Mouse (Mus musculus) retina, postnatal 7 days (tissue): Measurements from ENCODE around the gene Lrrc36.

Experiments used
- DNase-seq: peaks from one replicate; pipeline ENCODE4 v3.0.0-alpha.2; 2012; ENCODE audit warnings: low read depth, low spot score

The Lrrc36 gene

GRCm38 (mm10) chr8:105413391-105413790 lies at the start of gene Lrrc36, which contains the start of gene Kctd19:
TSS of gene Lrrc36 (plus strand) at chr8:105413571.
TSS of gene Kctd19 (minus strand) at chr8:105413502.
- no peak for DNase-seq

DNA sequence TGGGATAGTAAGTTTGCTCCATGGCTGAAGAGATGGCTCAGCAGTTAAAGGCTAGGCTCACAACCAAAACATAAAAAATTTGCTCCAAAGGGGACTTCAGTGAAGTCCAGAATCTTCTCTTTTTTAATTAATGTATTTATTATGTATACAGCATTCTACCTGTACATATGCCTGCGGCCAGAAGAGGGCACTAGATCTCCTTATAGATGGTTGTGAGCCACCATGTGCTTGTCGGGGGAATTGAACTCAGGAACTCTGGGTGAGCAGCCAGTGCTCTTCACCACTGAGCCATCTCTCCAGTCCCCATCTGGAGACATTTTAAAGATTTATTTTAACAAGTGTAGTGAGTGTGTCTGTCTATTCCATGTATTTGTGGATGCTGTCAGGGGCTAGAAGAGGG lies 46.3 kb upstream of the Lrrc36 start:
- DNase-seq, result no peak

DNA sequence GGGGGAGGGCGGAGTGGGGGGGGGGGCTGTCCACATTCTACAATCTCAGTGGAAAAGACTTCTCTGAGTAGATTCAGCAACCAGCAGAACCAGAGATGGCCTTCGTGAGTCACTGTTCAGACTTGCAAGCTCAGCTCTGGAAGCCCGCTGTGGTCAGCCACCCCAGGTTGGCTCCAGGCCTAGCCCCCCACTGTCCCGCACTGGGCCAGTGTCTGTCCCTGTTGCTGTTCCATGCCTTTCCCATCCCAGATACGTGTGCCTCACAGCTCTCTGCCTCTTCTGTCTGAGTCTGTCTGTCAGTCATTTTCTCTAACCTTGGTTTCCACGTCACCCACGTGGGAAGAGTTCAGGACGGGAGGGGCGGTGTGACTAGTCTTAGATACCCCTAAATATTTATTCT lies 40.9 kb upstream of the Lrrc36 start:
- no peak for DNase-seq

DNA sequence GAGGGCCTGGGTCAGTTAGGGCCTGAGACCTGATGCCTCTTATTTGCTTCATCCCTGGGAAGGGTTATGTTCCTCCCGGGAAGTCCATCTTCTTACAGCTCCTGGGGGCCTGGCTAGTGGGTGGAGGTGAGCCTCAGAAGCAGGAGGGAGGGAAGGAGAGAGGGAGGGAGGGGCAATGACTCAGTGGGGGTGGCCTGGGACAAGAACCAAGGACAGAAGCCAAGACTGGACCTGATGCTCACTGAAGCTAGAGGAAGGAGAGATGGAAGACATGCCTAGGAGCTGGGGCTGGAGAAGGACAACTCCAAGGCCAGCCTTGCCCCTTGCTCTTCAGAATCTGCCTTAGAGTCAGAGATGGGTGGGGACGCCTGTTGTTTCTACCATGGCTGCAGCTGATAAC lies 40.3 kb upstream of the Lrrc36 start, which contains the start of gene Plekhg4:
TSS of gene Plekhg4 (plus strand) at position 243 of the 400 bp plus-strand sequence.
- DNase-seq, result no peak

DNA sequence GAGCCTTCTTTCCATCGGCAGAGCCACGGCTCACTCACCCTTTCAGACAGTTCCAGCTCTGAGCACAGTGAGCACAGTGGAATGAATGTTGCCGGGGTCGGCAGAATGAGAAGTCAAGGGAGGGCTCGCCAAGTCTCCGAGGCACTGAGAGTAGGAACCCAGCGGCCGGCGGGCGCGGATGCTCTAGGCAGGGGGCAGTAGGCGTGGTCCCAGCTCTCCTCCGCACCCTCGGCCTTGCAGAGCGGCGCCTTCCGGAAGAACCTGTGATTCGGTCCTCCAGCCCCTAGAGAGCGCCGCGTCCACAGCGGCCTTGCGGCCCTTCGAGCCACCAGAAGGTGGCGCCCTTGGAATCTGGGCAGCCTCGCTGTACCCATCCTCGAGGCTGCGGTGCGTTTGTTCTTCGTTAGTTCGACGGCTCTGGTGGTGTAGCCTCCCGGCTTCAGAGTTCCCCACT lies 38.8 kb upstream of the Lrrc36 start:
- no peak for DNase-seq

- DNase-seq, result no peak
These were observed 34.7 kb upstream of the Lrrc36 start for GRCm38 (mm10) chr8:105378673-105379072.

DNA sequence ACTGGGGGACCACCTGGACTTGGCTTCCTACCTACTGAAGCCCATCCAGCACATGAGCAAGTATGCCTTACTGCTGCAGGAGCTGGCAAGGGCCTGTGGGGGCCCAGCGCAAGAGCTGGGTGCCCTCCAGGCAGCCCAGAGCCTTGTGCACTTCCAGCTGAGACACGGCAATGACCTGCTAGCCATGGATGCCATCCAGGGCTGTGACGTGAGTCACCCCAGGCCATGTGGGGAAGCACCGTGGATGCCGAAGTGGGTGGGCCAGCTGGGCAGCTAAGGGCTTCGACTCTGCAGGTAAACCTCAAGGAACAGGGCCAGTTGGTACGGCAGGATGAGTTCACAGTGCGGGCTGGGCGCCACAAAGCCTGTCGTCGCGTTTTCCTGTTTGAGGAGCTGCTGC lies 33.1 kb upstream of the Lrrc36 start:
- no peak for DNase-seq

DNA sequence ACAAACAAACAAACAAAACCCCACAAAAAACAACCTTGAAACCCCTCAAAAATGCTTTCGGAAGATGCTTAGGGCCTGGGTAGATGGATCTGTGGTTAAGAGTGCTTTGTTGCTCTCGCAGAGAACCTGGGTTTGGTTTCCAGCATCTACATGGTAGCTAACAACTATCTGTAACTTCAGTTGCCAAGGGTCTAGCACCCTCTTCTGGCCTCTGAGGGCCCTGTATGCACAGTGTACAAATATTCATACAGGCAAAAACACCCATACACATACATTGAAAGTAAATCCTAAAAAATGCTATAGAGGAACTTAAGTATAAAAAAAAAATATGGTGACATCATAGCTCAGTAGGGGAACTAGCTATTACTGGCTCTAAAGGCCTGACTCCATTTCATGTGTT lies 29.3 kb upstream of the Lrrc36 start:
- DNase-seq, result no peak

DNA sequence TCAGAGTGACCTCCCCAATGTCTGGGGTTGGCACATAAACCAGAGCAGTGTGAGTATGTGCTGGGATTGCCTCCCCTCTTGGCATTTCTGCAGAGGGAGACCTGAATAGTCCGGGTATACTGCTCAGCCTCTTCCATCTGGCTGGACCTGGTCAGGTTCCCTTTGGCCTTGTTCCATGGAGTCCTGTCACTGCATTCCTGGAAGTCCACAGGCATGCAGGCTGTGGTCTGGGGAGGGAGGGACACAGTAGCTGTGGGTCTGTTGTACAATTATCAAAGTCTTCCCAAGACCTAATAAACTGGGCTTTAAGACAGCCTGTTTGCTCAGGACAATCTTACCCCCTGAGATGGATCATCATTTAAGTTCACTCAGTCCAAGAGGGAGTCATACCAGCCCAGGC lies 26.2 kb upstream of the Lrrc36 start:
- no peak for DNase-seq

DNA sequence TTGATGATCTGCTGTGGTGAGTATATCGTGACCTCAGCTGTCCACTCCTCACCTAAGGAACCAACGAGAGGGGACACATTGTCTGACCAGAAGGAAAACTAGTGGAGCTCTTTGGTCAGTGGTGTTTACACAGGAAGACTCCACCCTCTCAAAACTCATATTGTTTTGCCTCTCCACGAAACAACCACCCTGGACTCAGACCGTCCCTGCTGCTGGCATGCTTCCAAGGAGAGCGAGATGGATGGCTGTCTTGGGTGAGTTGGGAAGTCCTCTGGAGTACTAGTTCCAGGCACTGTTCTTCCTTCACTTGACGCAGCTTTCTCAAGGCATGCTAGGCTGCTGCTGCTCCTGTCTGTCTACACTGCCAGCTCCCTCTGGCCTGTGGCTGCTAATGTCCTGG lies 24.3 kb upstream of the Lrrc36 start:
- DNase-seq, result no peak

DNA sequence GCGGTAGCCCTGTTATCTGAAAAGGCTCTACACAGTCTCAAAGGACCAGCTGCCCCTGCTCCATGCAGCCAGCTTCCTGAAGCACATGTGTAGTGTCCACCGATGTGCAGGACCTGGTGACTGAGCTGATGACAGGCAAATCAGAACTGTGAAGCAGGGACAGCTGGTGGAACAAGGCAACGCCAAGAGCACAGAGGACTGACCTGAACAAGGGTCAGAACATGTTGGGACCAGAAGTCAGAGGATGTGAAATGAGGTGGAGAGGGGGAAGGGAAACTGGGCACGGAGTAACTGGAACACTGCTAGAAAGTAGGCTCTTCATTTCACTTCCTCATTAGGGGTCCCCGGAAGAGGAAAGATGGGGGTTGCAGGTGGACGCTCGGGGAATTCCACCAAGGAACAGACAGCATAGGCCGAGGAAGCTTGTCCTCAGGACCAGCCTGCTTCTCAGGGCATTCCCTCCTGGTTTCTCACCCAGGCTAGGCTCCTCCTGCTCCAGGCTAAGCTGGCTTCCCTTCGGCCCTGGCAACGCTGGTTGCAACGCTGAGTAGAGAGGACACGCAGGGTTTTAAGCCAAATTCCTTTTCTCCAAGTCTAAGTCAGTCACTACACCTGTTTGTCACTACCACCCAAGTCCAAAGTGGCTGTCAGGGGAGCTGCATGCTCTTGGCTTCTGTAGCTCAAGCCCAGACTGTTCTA lies 20.1 kb upstream of the Lrrc36 start:
- no peak for DNase-seq

DNA sequence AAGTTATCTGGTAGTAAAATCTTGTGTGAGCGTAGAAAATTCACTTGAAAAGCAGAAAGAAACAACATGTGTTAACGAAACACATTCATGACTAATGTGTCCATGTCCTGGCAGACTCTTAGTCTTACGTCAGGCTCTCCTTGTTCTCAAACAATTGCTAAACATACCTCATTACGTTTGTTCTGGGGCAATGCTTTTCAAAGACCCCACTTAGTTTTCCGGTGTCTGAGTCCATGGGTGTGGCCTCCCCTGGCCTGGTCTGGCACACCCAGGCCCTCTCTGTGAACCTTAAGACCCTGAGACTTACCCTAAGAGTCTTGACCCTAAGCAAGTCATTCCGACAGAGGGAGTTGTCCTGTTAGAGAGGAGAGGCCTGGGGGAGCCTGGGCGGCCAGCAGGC lies 19.5 kb upstream of the Lrrc36 start:
- DNase-seq, result no peak

DNA sequence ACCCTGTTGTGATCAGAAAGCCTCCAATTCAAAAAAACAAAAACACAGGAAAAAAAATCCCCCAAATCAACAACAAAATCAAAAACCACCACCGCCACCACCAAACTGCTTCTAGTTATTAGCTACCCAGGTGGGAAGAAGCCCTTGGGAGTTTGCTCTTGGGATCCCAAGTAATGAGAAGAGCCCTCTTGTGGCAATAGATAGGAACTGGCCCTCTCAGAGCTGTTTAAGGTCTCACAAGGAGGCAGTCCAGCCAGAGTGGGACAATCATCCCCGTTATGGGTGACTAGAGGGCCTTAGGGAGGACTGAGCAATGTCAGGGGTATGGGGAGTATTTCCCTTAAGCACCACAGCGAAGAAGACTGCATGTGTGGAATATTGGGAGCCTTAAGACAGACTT lies 15.6 kb upstream of the Lrrc36 start:
- DNase-seq, result peak; percentile 40

- no peak for DNase-seq
These were observed 13.4 kb upstream of the Lrrc36 start for GRCm38 (mm10) chr8:105400016-105400415.

DNA sequence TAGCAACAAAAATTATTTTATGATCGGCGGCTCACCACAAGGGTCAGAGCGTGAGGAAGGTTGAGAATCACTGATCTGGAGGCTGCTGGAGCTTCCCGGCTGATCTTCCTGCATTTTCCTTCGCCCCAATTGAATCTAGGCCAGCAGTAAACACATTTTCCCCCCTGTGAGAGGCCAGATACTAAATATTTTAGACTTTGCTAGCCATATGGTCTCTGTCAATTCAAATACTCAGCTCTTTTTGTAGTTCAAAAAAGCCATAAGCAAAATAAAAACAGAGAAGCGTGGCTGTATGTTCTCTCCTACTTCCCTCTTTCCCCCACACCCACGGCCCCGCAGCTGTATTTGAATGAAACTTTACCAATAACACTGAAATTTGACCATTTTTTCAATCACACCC lies 9.9 kb upstream of the Lrrc36 start:
- DNase-seq, result no peak

GRCm38 (mm10) chr8:105404496-105404895 lies 8.9 kb upstream of the Lrrc36 start:
- DNase-seq, result no peak

- DNase-seq, result no peak
These were observed 7.0 kb upstream of the Lrrc36 start for GRCm38 (mm10) chr8:105406416-105406815.

DNA sequence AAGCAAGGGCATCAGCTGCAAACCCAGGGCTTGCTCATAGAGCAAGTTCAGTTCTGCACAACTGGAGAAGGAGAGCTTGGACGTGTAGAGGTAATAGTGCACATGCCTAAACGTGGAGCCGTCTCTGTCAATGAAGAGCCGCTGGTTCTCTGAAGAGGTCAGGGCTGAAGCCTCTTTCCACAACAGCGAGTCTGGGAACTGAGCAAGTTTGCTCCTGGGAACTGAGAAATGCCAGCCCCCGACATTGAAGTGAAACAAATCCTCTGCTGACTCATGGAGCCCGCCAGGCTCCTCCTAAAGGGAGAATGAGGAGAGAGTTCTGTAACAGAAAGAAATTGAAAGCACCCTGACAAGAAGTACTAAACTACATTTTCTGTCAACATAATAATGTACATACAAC lies 5.0 kb upstream of the Lrrc36 start:
- no peak for DNase-seq

DNA sequence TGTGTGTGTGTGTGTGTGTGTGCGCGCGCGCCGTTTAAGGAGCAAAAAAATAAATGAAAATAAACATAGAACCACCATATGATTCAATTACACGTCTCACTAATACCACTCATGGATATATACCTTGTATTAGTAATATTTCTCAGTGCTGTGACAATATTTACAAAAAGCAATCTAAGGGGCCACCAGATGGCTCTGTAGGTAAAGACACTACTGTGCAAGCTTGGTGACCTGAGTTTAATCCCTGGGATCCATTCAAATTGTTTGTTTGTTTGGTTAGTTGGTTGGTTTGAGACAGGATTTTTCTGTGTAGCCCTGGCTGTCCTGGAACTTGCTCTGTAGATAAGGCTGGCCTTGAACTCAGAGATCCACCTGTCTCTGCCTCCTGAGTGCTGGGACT lies 3.4 kb upstream of the Lrrc36 start:
- DNase-seq, result no peak

DNA sequence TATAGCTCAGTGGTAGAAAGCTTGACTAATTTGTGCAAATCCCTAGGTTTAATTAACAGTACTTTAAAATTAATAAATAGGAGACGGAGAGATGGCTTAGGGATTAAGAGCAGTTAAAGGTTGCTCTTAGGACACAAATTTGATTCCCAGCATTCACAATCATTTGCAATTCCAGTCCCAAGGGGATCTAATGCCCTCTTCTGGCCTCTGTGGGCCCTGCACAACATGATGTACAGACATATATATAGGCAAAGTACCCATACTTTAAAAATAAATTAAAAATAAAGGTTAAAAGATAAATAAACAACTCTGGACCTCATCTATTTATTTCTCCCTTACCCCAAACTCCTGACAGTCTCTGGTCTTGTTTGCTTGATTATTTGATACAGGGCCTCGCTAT lies 5.6 kb downstream of the Lrrc36 start:
- no peak for DNase-seq

DNA sequence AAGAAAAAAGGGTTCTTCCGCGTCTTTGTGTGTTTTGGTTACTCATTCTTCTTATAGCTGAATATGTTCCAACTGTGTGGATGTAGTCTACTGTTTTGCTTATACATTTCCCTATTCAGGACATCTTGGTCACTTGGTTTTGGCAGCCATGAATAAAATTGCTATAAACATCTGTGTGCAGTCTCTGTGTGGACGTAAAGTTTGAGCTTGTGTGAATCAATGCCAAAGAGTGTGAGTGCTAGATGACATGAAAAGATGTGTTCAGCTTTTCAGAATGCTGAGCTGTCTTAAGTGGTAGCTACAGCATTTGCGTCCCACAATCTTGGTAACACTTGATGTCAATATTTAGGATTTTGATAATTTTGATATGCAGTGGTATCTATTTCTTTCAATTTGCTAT lies 6.4 kb downstream of the Lrrc36 start:
- DNase-seq, result no peak

DNA sequence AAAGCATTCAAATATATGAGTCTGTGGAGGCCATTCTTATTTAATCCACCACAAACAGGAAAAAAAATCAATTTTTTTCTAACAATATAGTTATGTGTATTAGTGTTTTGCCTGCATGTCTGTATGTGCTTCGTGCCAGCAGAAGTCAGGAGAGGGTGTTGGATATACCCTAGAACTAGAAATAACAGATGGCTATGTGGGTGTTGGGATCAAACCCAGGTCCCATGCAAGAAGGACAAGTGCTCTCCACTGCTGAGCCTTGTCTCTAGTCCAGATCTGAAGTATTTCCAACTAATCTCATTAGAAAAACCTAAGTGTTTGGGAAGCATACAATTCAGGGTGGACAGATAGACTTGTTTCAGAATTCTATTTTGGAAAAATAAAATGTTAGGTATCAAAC lies 8.6 kb downstream of the Lrrc36 start:
- DNase-seq, result no peak

GRCm38 (mm10) chr8:105426878-105427277 lies 13.5 kb downstream of the Lrrc36 start:
- no peak for DNase-seq
